Mouse (Mus musculus) liver, embryonic 11.5 days (tissue): ENCODE measurements around the gene Ccr10. TPM values are rescaled to one million over a fixed set of nuclear protein-coding genes. Genes with fewer than 3 reads are reported as not detected.

ENCODE experiments used
- microRNA-seq: library from miRNA; unstranded; fragments of <30 nt; microRNA quantifications from one replicate; pipeline ENCODE4, GENCODE M21; 2017; ENCODE audit warnings: borderline number of aligned reads
- polyA plus RNA-seq: library from polyadenylated mRNA; unstranded; fragments of >200 nt; fragmentation: Nextera tagmentation; extraction: Ambion mirVana; gene quantifications from 2 replicates; pipeline ENCODE4 v1.2.1, GENCODE M21; 2014

Gene Ccr10
- polyA plus RNA-seq, 1 experiment from 2014 or later, result 0.10 TPM

Small RNA genes lying within 50 kb of the gene (microRNA-seq; reads per million reads assigned to microRNA genes)
- gene Gm27626, result not detected

Other genes starting within 250 kb of the Ccr10 start
- gene Stat3, start 235.9 kb downstream of the Ccr10 start, polyA plus RNA-seq, result 52.9 and 57.3 TPM in 2 replicates
- 22.6 and 23.3 TPM in 2 replicates for gene Cavin1, start 204.6 kb downstream of the Ccr10 start, polyA plus RNA-seq
- gene Atp6v0a1, start 166.0 kb downstream of the Ccr10 start, polyA plus RNA-seq, result 55.4 and 60.0 TPM in 2 replicates
- gene Naglu, start 105.4 kb downstream of the Ccr10 start, polyA plus RNA-seq, result 7.7 and 8.0 TPM in 2 replicates
- 0.12 and 0.27 TPM in 2 replicates for gene Hsd17b1, start 97.0 kb downstream of the Ccr10 start, polyA plus RNA-seq
- 43.3 and 45.8 TPM in 2 replicates for gene Coasy, start 92.9 kb downstream of the Ccr10 start, polyA plus RNA-seq
- gene Mlx, start 88.2 kb downstream of the Ccr10 start, polyA plus RNA-seq, result 45.3 and 45.6 TPM in 2 replicates
- gene Psmc3ip, start 80.0 kb downstream of the Ccr10 start, polyA plus RNA-seq, result 40.7 and 42.8 TPM in 2 replicates
- 11.5 and 12.2 TPM in 2 replicates for gene Retreg3, start 55.5 kb downstream of the Ccr10 start, polyA plus RNA-seq
- 82.3 and 85.3 TPM in 2 replicates for gene Tubg1, start 55.5 kb downstream of the Ccr10 start, polyA plus RNA-seq
- 1.3 and 1.8 TPM in 2 replicates for gene Tubg2, start 19.5 kb downstream of the Ccr10 start, polyA plus RNA-seq
- 0.34 and 0.40 TPM in 2 replicates for gene Cntnap1, start 4.9 kb downstream of the Ccr10 start, polyA plus RNA-seq
- gene Plekhh3, start 4.1 kb downstream of the Ccr10 start, polyA plus RNA-seq, result 3.4 and 3.8 TPM in 2 replicates
- 11.8 and 12.4 TPM in 2 replicates for gene Ezh1, start 51.0 kb upstream of the Ccr10 start, polyA plus RNA-seq
- gene Ramp2, start 70.6 kb upstream of the Ccr10 start, polyA plus RNA-seq, result 62.4 and 64.2 TPM in 2 replicates
- gene Vps25, start 78.3 kb upstream of the Ccr10 start, polyA plus RNA-seq, result 158 and 163 TPM in 2 replicates
- gene Wnk4, start 85.1 kb upstream of the Ccr10 start, polyA plus RNA-seq, result 18.5 and 19.7 TPM in 2 replicates
- 1.2 and 1.4 TPM in 2 replicates for gene Cntd1, start 103.6 kb upstream of the Ccr10 start, polyA plus RNA-seq
- 190 and 197 TPM in 2 replicates for gene Coa3, start 103.7 kb upstream of the Ccr10 start, polyA plus RNA-seq
- gene Becn1, start 126.8 kb upstream of the Ccr10 start, polyA plus RNA-seq, result 134 and 148 TPM in 2 replicates
- 201 and 221 TPM in 2 replicates for gene Psme3, start 140.8 kb upstream of the Ccr10 start, polyA plus RNA-seq
- 2.9 and 3.2 TPM in 2 replicates for gene Aoc2, start 149.6 kb upstream of the Ccr10 start, polyA plus RNA-seq
- gene Aoc3, start 155.2 kb upstream of the Ccr10 start, polyA plus RNA-seq, result 0.08 TPM in 1 of 2 replicates, not detected in the other
- gene G6pc, start 192.1 kb upstream of the Ccr10 start, polyA plus RNA-seq, result not detected in 2 replicates
- gene Aarsd1, start 242.2 kb upstream of the Ccr10 start, polyA plus RNA-seq, result 92.3 and 94.0 TPM in 2 replicates
- gene Gm27029, start 249.4 kb upstream of the Ccr10 start, polyA plus RNA-seq, result 8.7 and 9.2 TPM in 2 replicates
- gene Rundc1, start 249.6 kb upstream of the Ccr10 start, polyA plus RNA-seq, result 12.6 and 13.4 TPM in 2 replicates
- gene Ptges3l, start 249.9 kb upstream of the Ccr10 start, polyA plus RNA-seq, result 3.2 and 5.0 TPM in 2 replicates